Mouse (Mus musculus): ENCODE results near the gene Tmem175. TPM values are rescaled to one million over a fixed set of nuclear protein-coding genes. Genes with fewer than 3 reads are reported as not detected.
"Not testable (repeated sequence)": the region's sequence is repeated elsewhere in the genome, so short reads cannot be mapped to it uniquely, and the experiment has no call there.

Tmem175 gene
- total and polyA plus RNA-seq, 2 experiments from 2014 or later: 34.2 to 37.6 TPM

GRCm38 (mm10) chr5:108626050-108626660 is 3.4 kb upstream of the Tmem175 start:
- DNase-seq (ENCODE audit: low spot score) (no peak), ATAC-seq (ENCODE audit: low FRiP score) (no peak)
- no peak overlapping the region for H3K4me3 ChIP-seq (ENCODE audit: low read depth, low read length)
- no peak for TF ChIP-seq CTCF (IDR thresholded peaks at IDR 0.05)
- 85% methylated on average over 4 of the region's 4 CpGs for WGBS
- no peak overlapping the region for H3K9ac ChIP-seq (replicated peaks; ENCODE audit: low read length, poor library complexity, severe bottlenecking)
- H3K36me3 ChIP-seq (ENCODE audit: insufficient read depth, low read length): peaks cover 32% of the 10 kb centered on the region
- no peak overlapping the region for H3K4me2 ChIP-seq (ENCODE audit: low read depth, low read length, poor library complexity, severe bottlenecking)
- H3K27me3 ChIP-seq (ENCODE audit: insufficient read depth, low read length): no peaks in the 10 kb centered on the region
- peaks cover 5% of the 10 kb centered on the region; the same call in 1 of the 2 replicates for H3K4me1 ChIP-seq (ENCODE audit: insufficient read depth, low read length)
- H3K27ac ChIP-seq (ENCODE audit: low read depth, low read length): no peak overlapping the region
- no peaks in the 10 kb centered on the region for H3K9me3 ChIP-seq (ENCODE audit: low read length)

GRCm38 (mm10) chr5:108628891-108629633 is 508 bp upstream of the Tmem175 start:
- Histone ChIP-seq H3K27ac (ENCODE audit: low read depth, low read length) (peak overlapping the region; percentile 89), H3K4me2 (ENCODE audit: low read depth, low read length, poor library complexity, severe bottlenecking) (peak overlapping the region; percentile 62), H3K9me3 (ENCODE audit: low read length) (no peaks in the 10 kb centered on the region), H3K4me1 (ENCODE audit: insufficient read depth, low read length) (peaks cover 5% of the 10 kb centered on the region; the same call in 1 of the 2 replicates), H3K27me3 (ENCODE audit: insufficient read depth, low read length) (no peaks in the 10 kb centered on the region), H3K9ac (replicated peaks; ENCODE audit: low read length, poor library complexity, severe bottlenecking) (peak overlapping the region; percentile 97), H3K4me3 (ENCODE audit: low read depth, low read length) (peak overlapping the region; percentile 91), H3K36me3 (ENCODE audit: insufficient read depth, low read length) (peaks cover 7% of the 10 kb centered on the region; the same call in 1 of the 2 replicates)
- ATAC-seq (ENCODE audit: low FRiP score) (peak; percentile 81), DNase-seq (ENCODE audit: low spot score) (peak; percentile 3)
- WGBS: 3% methylated on average over 31 of the region's 32 CpGs
- TF ChIP-seq CTCF (IDR thresholded peaks at IDR 0.05): no peak

- TF ChIP-seq CTCF (IDR thresholded peaks at IDR 0.05): no peak
- 98% methylated on average over 4 of the region's 4 CpGs for WGBS
- H3K4me2 ChIP-seq (ENCODE audit: low read depth, low read length, poor library complexity, severe bottlenecking): no peak overlapping the region
- peaks cover 5% of the 10 kb centered on the region; the same call in 1 of the 2 replicates for H3K4me1 ChIP-seq (ENCODE audit: insufficient read depth, low read length)
- H3K27ac ChIP-seq (ENCODE audit: low read depth, low read length): no peak overlapping the region
- H3K27me3 ChIP-seq (ENCODE audit: insufficient read depth, low read length): no peaks in the 10 kb centered on the region
- H3K9ac ChIP-seq (replicated peaks; ENCODE audit: low read length, poor library complexity, severe bottlenecking): no peak overlapping the region
- no peaks in the 10 kb centered on the region for H3K36me3 ChIP-seq (ENCODE audit: insufficient read depth, low read length)
- no peaks in the 10 kb centered on the region for H3K9me3 ChIP-seq (ENCODE audit: low read length)
- ATAC-seq (ENCODE audit: low FRiP score) (no peak), DNase-seq (ENCODE audit: low spot score) (peak; percentile 12)
- H3K4me3 ChIP-seq (ENCODE audit: low read depth, low read length): no peak overlapping the region
Observed at GRCm38 (mm10) chr5:108633676-108634075, 4.1 kb downstream of the Tmem175 start.

- H3K4me2 ChIP-seq (ENCODE audit: low read depth, low read length, poor library complexity, severe bottlenecking); H3K9me3 ChIP-seq (ENCODE audit: low read length); ATAC-seq (ENCODE audit: low FRiP score); H3K36me3 ChIP-seq (ENCODE audit: insufficient read depth, low read length); H3K4me1 ChIP-seq (ENCODE audit: insufficient read depth, low read length); H3K9ac ChIP-seq (replicated peaks; ENCODE audit: low read length, poor library complexity, severe bottlenecking); H3K27ac ChIP-seq (ENCODE audit: low read depth, low read length); DNase-seq (ENCODE audit: low spot score); H3K27me3 ChIP-seq (ENCODE audit: insufficient read depth, low read length); H3K4me3 ChIP-seq (ENCODE audit: low read depth, low read length): not testable (repeated sequence)
- 83% methylated on average over 2 of the region's 3 CpGs for WGBS
Observed at GRCm38 (mm10) chr5:108634088-108634487, 4.5 kb downstream of the Tmem175 start.

GRCm38 (mm10) chr5:108636172-108636571 is 6.6 kb downstream of the Tmem175 start:
- H3K27me3 ChIP-seq (ENCODE audit: insufficient read depth, low read length): no peaks in the 10 kb centered on the region
- H3K9me3 ChIP-seq (ENCODE audit: low read length): no peaks in the 10 kb centered on the region
- no peak overlapping the region for H3K4me2 ChIP-seq (ENCODE audit: low read depth, low read length, poor library complexity, severe bottlenecking)
- H3K4me3 ChIP-seq (ENCODE audit: low read depth, low read length): no peak overlapping the region
- 79% methylated on average over 4 of the region's 4 CpGs for WGBS
- H3K27ac ChIP-seq (ENCODE audit: low read depth, low read length): no peak overlapping the region
- no peak for ATAC-seq (ENCODE audit: low FRiP score)
- no peaks in the 10 kb centered on the region for H3K36me3 ChIP-seq (ENCODE audit: insufficient read depth, low read length)
- no peak for DNase-seq (ENCODE audit: low spot score)
- TF ChIP-seq CTCF (IDR thresholded peaks at IDR 0.05): no peak
- no peaks in the 10 kb centered on the region for H3K4me1 ChIP-seq (ENCODE audit: insufficient read depth, low read length)
- no peak overlapping the region for H3K9ac ChIP-seq (replicated peaks; ENCODE audit: low read length, poor library complexity, severe bottlenecking)

GRCm38 (mm10) chr5:108643674-108644073 is 14.1 kb downstream of the Tmem175 start:
- Histone ChIP-seq H3K9me3 (ENCODE audit: low read length) (no peaks in the 10 kb centered on the region), H3K9ac (replicated peaks; ENCODE audit: low read length, poor library complexity, severe bottlenecking) (no peak overlapping the region), H3K4me3 (ENCODE audit: low read depth, low read length) (no peak overlapping the region), H3K36me3 (ENCODE audit: insufficient read depth, low read length) (peaks cover 28% of the 10 kb centered on the region), H3K27ac (ENCODE audit: low read depth, low read length) (no peak overlapping the region), H3K27me3 (ENCODE audit: insufficient read depth, low read length) (no peaks in the 10 kb centered on the region), H3K4me2 (ENCODE audit: low read depth, low read length, poor library complexity, severe bottlenecking) (no peak overlapping the region), H3K4me1 (ENCODE audit: insufficient read depth, low read length) (no peaks in the 10 kb centered on the region)
- ATAC-seq (ENCODE audit: low FRiP score) (no peak), DNase-seq (ENCODE audit: low spot score) (no peak)
- TF ChIP-seq CTCF (IDR thresholded peaks at IDR 0.05): no peak
- 76% methylated on average over 2 of the region's 2 CpGs for WGBS
